Mouse (Mus musculus) lung, embryonic 16.5 days (tissue): ENCODE data around the gene Kptn. TPM values are rescaled to one million over a fixed set of nuclear protein-coding genes. Genes with fewer than 3 reads are reported as not detected.

Experiments
- ATAC-seq: fragments of 200-750 bp; cut with Nextera tagmentation; 2 replicates; pipeline ENCODE4 v1.8.0; 2017; ENCODE audit warnings: low read depth, mild to moderate bottlenecking, moderate library complexity
- H3K27ac ChIP-seq: fragments of 300-500 bp; sonication (generic); 2 replicates; pipeline ENCODE4 v1.5.1; 2014; ENCODE audit warnings: mild to moderate bottlenecking, control low read depth, low read length
- H3K27me3 ChIP-seq: fragments of 300-500 bp; sonication (generic); 2 replicates; pipeline ENCODE4 v1.6.1; 2014; ENCODE audit warnings: low read depth, low read length, mixed read lengths; ENCODE audit not compliant: control insufficient read depth, insufficient read depth
- H3K36me3 ChIP-seq: fragments of 300-500 bp; sonication (generic); 2 replicates; pipeline ENCODE4 v1.6.1; 2014; ENCODE audit warnings: low read length; ENCODE audit not compliant: control insufficient read depth, insufficient read depth
- H3K4me1 ChIP-seq: fragments of 300-500 bp; sonication (generic); replicated peaks from 2 replicates; pipeline ENCODE4 v1.6.1; 2014; ENCODE audit warnings: low read length, mixed read lengths; ENCODE audit not compliant: control insufficient read depth, insufficient read depth
- H3K4me2 ChIP-seq: fragments of 300-500 bp; sonication (generic); 2 replicates; pipeline ENCODE4 v1.6.1; 2014; ENCODE audit warnings: low read depth, low read length, control low read depth
- H3K4me3 ChIP-seq: fragments of 300-500 bp; sonication (generic); 2 replicates; pipeline ENCODE4 v1.5.1; 2014; ENCODE audit warnings: mild to moderate bottlenecking, low read length, control low read depth
- H3K9ac ChIP-seq: fragments of 300-500 bp; sonication (generic); 2 replicates; pipeline ENCODE4 v1.6.1; 2014; ENCODE audit warnings: low read length, control low read depth
- H3K9me3 ChIP-seq: fragments of 300-500 bp; sonication (generic); 2 replicates; pipeline ENCODE4 v1.6.1; 2016; ENCODE audit warnings: low read length; ENCODE audit not compliant: control insufficient read depth
- WGBS: fragments of 180-500 bp; shearing (Covaris S2); extraction: QIAGEN DNeasy Blood & Tissue Kit; methylation state at CpG from one replicate; pipeline ENCODE4 v1.1.7; 2014; 5-methylcytosine and 5-hydroxymethylcytosine counted together
- polyA plus RNA-seq: library from polyadenylated mRNA; unstranded; fragments of >200 nt; fragmentation: Nextera tagmentation; extraction: Ambion mirVana; gene quantifications from 2 replicates; pipeline ENCODE4 v1.2.1, GENCODE M21; 2015

The Kptn gene
- polyA plus RNA-seq, 1 experiment from 2014 or later, result 28.3 TPM

DNA sequence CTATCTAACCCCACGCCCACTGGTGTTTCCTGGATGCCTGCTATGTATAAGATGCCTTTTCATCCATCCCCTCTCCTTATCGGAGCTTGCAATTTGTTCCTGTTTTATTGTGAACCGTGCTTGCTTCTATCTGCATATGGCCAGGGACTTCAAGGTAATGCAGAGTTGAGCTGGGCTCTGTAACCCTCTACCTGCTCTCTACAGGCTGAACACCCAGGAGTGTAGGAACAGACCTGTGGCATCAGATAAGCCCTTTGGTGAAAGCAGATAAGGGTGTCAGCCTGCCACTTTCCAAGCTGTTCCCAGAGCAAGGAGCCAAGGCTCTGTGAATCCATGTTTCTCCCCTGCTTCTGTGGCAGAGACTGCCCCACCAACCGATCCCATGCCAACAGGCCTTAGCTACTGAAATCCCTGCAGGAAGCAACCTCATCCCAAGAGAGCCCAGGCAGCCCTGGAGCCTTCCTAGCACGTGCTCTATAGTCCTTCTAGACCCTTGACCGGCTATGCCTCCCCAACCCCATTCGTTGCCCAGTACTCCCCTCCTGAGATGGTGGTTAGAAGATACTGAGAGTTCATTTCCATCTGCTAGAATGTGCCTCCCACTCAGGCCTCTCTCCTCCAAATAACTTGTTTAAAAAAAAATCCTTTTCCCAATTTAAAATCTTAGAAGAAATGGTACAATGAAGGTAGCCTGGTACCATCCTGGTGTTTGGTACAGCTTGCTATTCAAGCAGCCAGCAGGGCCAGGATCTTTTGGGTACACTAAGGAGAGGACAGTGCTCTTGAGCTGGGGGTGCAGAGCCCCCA lies 8.2 kb upstream of the Kptn start:
- no peak for ATAC-seq
- Histone ChIP-seq H3K4me2 (no peak overlapping the region), H3K9me3 (no peaks in the 10 kb centered on the region), H3K4me1 (no peaks in the 10 kb centered on the region), H3K27ac (no peak overlapping the region), H3K9ac (no peak overlapping the region), H3K4me3 (no peak overlapping the region), H3K27me3 (no peaks in the 10 kb centered on the region), H3K36me3 (peaks cover 72% of the 10 kb centered on the region)
- whole genome bisulfite sequencing, result 90% methylated on average over 7 of the region's 7 CpGs

DNA sequence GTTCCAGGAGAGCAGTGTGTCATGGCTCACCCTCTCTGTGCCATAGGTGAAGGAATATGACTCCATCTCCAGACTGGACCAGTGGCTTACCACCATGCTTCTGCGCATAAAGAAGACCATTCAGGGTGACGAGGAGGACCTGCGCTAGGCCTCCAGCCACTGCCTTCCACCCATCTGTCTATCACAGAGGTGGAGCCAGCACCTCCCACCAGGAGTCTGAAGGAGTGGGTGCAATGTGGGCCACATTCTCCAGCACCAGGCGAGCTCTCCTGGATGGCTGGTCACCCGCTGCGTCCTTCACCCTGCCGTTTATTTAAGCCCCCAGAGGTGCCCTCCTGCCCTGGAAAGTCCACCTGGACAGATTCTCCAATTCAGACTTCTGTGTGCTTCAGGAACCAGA lies 3.3 kb upstream of the Kptn start:
- peaks cover 53% of the 10 kb centered on the region for H3K36me3 ChIP-seq
- WGBS, result 92% methylated on average over 7 of the region's 7 CpGs

GRCm38 (mm10) chr7:16117100-16117499 lies 2.6 kb upstream of the Kptn start:
- Histone ChIP-seq H3K27me3 (no peaks in the 10 kb centered on the region), H3K4me2 (no peak overlapping the region), H3K4me1 (peaks cover 6% of the 10 kb centered on the region), H3K4me3 (no peak overlapping the region), H3K36me3 (peaks cover 47% of the 10 kb centered on the region), H3K27ac (no peak overlapping the region), H3K9ac (no peak overlapping the region), H3K9me3 (no peaks in the 10 kb centered on the region)
- no peak for ATAC-seq
- WGBS, result 84% methylated on average over 3 of the region's 3 CpGs

More for the DNA sequence above, 3.3 kb upstream of the Kptn start:
- ATAC-seq, result no peak
- H3K27ac ChIP-seq, result no peak overlapping the region
- H3K4me2 ChIP-seq, result no peak overlapping the region
- no peaks in the 10 kb centered on the region for H3K27me3 ChIP-seq
- H3K4me1 ChIP-seq, result peaks cover 6% of the 10 kb centered on the region
- no peaks in the 10 kb centered on the region for H3K9me3 ChIP-seq
- H3K9ac ChIP-seq, result no peak overlapping the region
- H3K4me3 ChIP-seq, result no peak overlapping the region

DNA sequence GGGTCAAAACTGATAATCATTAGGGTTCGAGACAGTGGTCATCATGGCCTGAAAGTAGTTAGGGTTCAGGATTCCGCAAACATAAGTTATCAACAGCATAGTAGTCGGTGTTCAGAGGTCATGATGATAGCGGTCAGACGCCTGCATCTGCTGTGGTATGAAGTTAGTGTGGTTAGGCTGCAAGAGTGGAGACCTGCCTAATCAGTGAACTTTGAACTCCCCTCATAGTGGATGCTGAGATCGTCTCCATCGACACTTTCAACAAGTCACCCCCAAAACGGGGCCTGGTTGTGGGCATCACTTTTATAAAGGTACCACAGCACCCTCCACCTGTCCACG lies 536 bp downstream of the Kptn start:
- peak; percentile 16 for ATAC-seq
- H3K4me2 ChIP-seq, result peak overlapping the region; percentile 78
- WGBS, result 32% methylated on average over 9 of the region's 9 CpGs
- H3K36me3 ChIP-seq, result peaks cover 22% of the 10 kb centered on the region
- H3K4me3 ChIP-seq, result peak overlapping the region; percentile 86
- H3K27me3 ChIP-seq, result no peaks in the 10 kb centered on the region
- no peak overlapping the region for H3K27ac ChIP-seq
- peak overlapping the region; percentile 85 for H3K9ac ChIP-seq
- H3K9me3 ChIP-seq, result no peaks in the 10 kb centered on the region
- H3K4me1 ChIP-seq, result peaks cover 6% of the 10 kb centered on the region

DNA sequence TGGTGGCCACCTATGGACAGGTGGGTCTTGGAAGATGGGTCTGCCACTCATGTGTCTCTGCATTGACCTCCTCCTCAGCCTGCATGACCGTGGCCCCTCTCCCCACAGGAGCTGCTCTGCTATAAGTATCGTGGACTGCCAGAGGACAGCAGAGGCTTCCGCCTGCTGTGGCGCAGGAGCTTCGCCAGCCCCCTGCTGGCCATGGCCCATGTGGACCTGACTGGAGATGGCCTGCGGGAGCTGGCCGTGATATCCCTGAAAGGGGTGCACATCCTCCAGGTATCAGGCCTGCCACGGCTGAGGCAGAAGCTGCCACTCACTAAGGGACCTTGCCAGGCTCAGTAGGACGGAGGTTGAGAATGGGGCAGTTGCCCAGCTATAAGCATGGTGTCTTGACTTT lies 6.1 kb downstream of the Kptn start:
- no peaks in the 10 kb centered on the region for H3K36me3 ChIP-seq
- H3K9me3 ChIP-seq, result no peaks in the 10 kb centered on the region
- no peak overlapping the region for H3K4me2 ChIP-seq
- no peak overlapping the region for H3K27ac ChIP-seq
- peaks cover under 1% of the 10 kb centered on the region for H3K4me1 ChIP-seq
- ATAC-seq, result no peak
- WGBS, result 78% methylated on average over 9 of the region's 9 CpGs
- no peak overlapping the region for H3K9ac ChIP-seq
- no peaks in the 10 kb centered on the region for H3K27me3 ChIP-seq
- no peak overlapping the region for H3K4me3 ChIP-seq

- peaks cover 3% of the 10 kb centered on the region; the same call in 1 of the 2 replicates for H3K4me1 ChIP-seq
- no peaks in the 10 kb centered on the region for H3K36me3 ChIP-seq
- no peak overlapping the region for H3K4me2 ChIP-seq
- H3K27me3 ChIP-seq, result no peaks in the 10 kb centered on the region
- H3K9me3 ChIP-seq, result no peaks in the 10 kb centered on the region
- H3K27ac ChIP-seq, result no peak overlapping the region
- H3K9ac ChIP-seq, result no peak overlapping the region
- no peak overlapping the region for H3K4me3 ChIP-seq
- WGBS, result 70% methylated on average over 6 of the region's 6 CpGs
- ATAC-seq, result no peak
Measured at GRCm38 (mm10) chr7:16128344-16128743, 8.6 kb downstream of the Kptn start.

GRCm38 (mm10) chr7:16128899-16129298 lies 9.2 kb downstream of the Kptn start:
- Histone ChIP-seq H3K27me3 (no peaks in the 10 kb centered on the region), H3K4me2 (0 out of 2 replicates have a peak overlapping the region, but pooled peaks have one; percentile 87), H3K27ac (no peak overlapping the region), H3K9me3 (no peaks in the 10 kb centered on the region), H3K4me1 (peaks cover 3% of the 10 kb centered on the region; the same call in 1 of the 2 replicates), H3K9ac (no peak overlapping the region), H3K4me3 (no peak overlapping the region), H3K36me3 (no peaks in the 10 kb centered on the region)
- no peak for ATAC-seq
- 65% methylated on average over 5 of the region's 5 CpGs for WGBS

DNA sequence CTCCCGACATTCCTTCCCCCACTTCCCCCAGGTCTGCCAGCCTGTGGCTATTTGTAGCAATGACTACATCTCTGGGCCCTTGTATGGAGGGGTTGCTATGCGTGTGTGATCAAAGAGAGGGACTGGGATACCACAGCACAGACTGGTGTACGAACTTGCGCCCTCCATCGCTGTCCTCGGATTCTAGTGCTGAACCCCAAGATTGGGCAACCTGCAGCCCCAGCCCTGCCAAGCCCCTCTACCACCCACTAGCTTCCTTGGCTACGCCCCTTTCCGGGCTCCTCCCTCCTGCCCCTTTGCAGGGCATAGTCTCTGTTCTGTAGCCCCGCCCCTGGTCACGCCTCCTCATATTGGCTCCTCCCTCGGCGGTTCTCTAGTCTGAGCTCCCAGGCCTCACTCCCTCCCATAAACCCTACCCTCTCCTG lies 9.7 kb downstream of the Kptn start, which contains the start of gene Slc8a2:
Gene Slc8a2 (plus strand): TSS at position 406 of the 425 bp plus-strand sequence.
- Histone ChIP-seq H3K36me3 (no peaks in the 10 kb centered on the region), H3K27ac (0 out of 2 replicates have a peak within 1 kb of the TSS, but pooled peaks have one; percentile 32), H3K9me3 (no peaks in the 10 kb centered on the region), H3K27me3 (no peaks in the 10 kb centered on the region), H3K9ac (peak within 1 kb of the TSS; percentile 60), H3K4me3 (peak within 1 kb of the TSS; percentile 54), H3K4me2 (peak within 1 kb of the TSS; percentile 87), H3K4me1 (peaks cover 3% of the 10 kb centered on the region; the same call in 1 of the 2 replicates)
- WGBS, result 2% methylated on average over 12 of the region's 12 CpGs
- peak; percentile 85 for ATAC-seq

GRCm38 (mm10) chr7:16129846-16130691 lies 10.4 kb downstream of the Kptn start:
- WGBS, result 1% methylated on average over 31 of the region's 38 CpGs
- H3K9ac ChIP-seq, result peak overlapping the region; percentile 60
- H3K4me2 ChIP-seq, result peak overlapping the region; percentile 87
- H3K9me3 ChIP-seq, result no peaks in the 10 kb centered on the region
- peaks cover 3% of the 10 kb centered on the region; the same call in 1 of the 2 replicates for H3K4me1 ChIP-seq
- H3K27ac ChIP-seq, result 0 out of 2 replicates have a peak overlapping the region, but pooled peaks have one; percentile 32
- no peaks in the 10 kb centered on the region for H3K36me3 ChIP-seq
- no peaks in the 10 kb centered on the region for H3K27me3 ChIP-seq
- H3K4me3 ChIP-seq, result peak overlapping the region; percentile 54
- ATAC-seq, result peak; percentile 83
